Mouse (Mus musculus): Measurements from ENCODE around the gene Taco1. TPM values are rescaled to one million over a fixed set of nuclear protein-coding genes. Genes with fewer than 3 reads are reported as not detected.

Taco1 gene
- polyA plus RNA-seq, 1 experiment from 2014 or later = 10.5 TPM

- Histone ChIP-seq H3K4me2 (no peak overlapping the region), H3K4me3 (ENCODE audit: low read depth, low read length) (no peak overlapping the region), H3K27ac (ENCODE audit: low read depth, low read length) (no peak overlapping the region), H3K27me3 (ENCODE audit: control insufficient read depth, insufficient read depth, low read length) (no peaks in the 10 kb centered on the region), H3K36me3 (ENCODE audit: control insufficient read depth, insufficient read depth, low read length) (peaks cover 2% of the 10 kb centered on the region; the same call in 1 of the 2 replicates), H3K9me3 (ENCODE audit: control insufficient read depth, low read length) (no peaks in the 10 kb centered on the region), H3K9ac (ENCODE audit: low read length) (no peak overlapping the region), H3K4me1 (ENCODE audit: control insufficient read depth, insufficient read depth, low read length) (no peaks in the 10 kb centered on the region)
- DNase-seq (ENCODE audit: low spot score, missing footprints) = no peak
- ATAC-seq (ENCODE audit: low FRiP score) = no peak
- 94% methylated on average over 3 of the region's 3 CpGs for WGBS
Observed at GRCm38 (mm10) chr11:106122736-106123135, 56.9 kb downstream of the Taco1 start.

Other genes starting within 250 kb of the Taco1 start
- 10.1 and 11.6 TPM in 2 replicates for gene Cyb561, start 112.7 kb upstream of the Taco1 start, polyA plus RNA-seq (2014; fragmentation: Nextera tagmentation; extraction: Ambion mirVana)
- 0.57 and 0.89 TPM in 2 replicates for gene Ace, start 98.1 kb upstream of the Taco1 start, polyA plus RNA-seq (2014; fragmentation: Nextera tagmentation; extraction: Ambion mirVana)
- not detected in 2 replicates for gene Ace3, start 71.4 kb upstream of the Taco1 start, polyA plus RNA-seq (2014; fragmentation: Nextera tagmentation; extraction: Ambion mirVana)
- gene Kcnh6, start 57.9 kb upstream of the Taco1 start, polyA plus RNA-seq (2014; fragmentation: Nextera tagmentation; extraction: Ambion mirVana) = 0.21 and 0.29 TPM in 2 replicates
- gene Dcaf7, start 29.2 kb upstream of the Taco1 start, polyA plus RNA-seq (2014; fragmentation: Nextera tagmentation; extraction: Ambion mirVana) = 72.7 and 76.1 TPM in 2 replicates
- 14.9 and 16.8 TPM in 2 replicates for gene Map3k3, start 18.6 kb downstream of the Taco1 start, polyA plus RNA-seq (2014; fragmentation: Nextera tagmentation; extraction: Ambion mirVana)
- not detected in 2 replicates for gene Gm10840, start 94.8 kb downstream of the Taco1 start, polyA plus RNA-seq (2014; fragmentation: Nextera tagmentation; extraction: Ambion mirVana)
- 301 and 308 TPM in 2 replicates for gene Limd2, start 94.8 kb downstream of the Taco1 start, polyA plus RNA-seq (2014; fragmentation: Nextera tagmentation; extraction: Ambion mirVana)
- gene Strada, start 136.1 kb downstream of the Taco1 start, polyA plus RNA-seq (2014; fragmentation: Nextera tagmentation; extraction: Ambion mirVana) = 38.4 and 40.5 TPM in 2 replicates
- 74.1 and 76.4 TPM in 2 replicates for gene Ccdc47, start 150.3 kb downstream of the Taco1 start, polyA plus RNA-seq (2014; fragmentation: Nextera tagmentation; extraction: Ambion mirVana)
- 105 and 110 TPM in 2 replicates for gene Ddx42, start 150.9 kb downstream of the Taco1 start, polyA plus RNA-seq (2014; fragmentation: Nextera tagmentation; extraction: Ambion mirVana)
- 67.3 and 71.4 TPM in 2 replicates for gene Ftsj3, start 190.0 kb downstream of the Taco1 start, polyA plus RNA-seq (2014; fragmentation: Nextera tagmentation; extraction: Ambion mirVana)
- 396 and 404 TPM in 2 replicates for gene Psmc5, start 190.1 kb downstream of the Taco1 start, polyA plus RNA-seq (2014; fragmentation: Nextera tagmentation; extraction: Ambion mirVana)
- 23.0 and 26.5 TPM in 2 replicates for gene Smarcd2, start 206.9 kb downstream of the Taco1 start, polyA plus RNA-seq (2014; fragmentation: Nextera tagmentation; extraction: Ambion mirVana)
- 0.04 TPM in 2 replicates for gene Tcam1, start 210.6 kb downstream of the Taco1 start, polyA plus RNA-seq (2014; fragmentation: Nextera tagmentation; extraction: Ambion mirVana)
- gene Gh, start 235.8 kb downstream of the Taco1 start, polyA plus RNA-seq (2014; fragmentation: Nextera tagmentation; extraction: Ambion mirVana) = not detected in 2 replicates
- 1.2 and 1.8 TPM in 2 replicates for gene Cd79b, start 248.7 kb downstream of the Taco1 start, polyA plus RNA-seq (2014; fragmentation: Nextera tagmentation; extraction: Ambion mirVana)